Mouse (Mus musculus): ENCODE measurements at regions not wholly inside any gene's neighbourhood (a gene's known extent, or its start where the extent isn't known, plus 50 kb on each side); places are given as distances from the start of the nearest gene placed in this dataset.

- in situ Hi-C loops (cut with MboI, MseI) = no loop called here
Observed at GRCm38 (mm10) chr6:127293829-127294228, 141.8 kb upstream of the Ccnd2 start.

GRCm38 (mm10) chr6:127298105-127298504 is 146.1 kb upstream of the Ccnd2 start:
- in situ Hi-C loops (cut with MboI, MseI) = no loop called here

GRCm38 (mm10) chr6:127311192-127312054 is 135.2 kb upstream of the Parp11 start:
- in situ Hi-C loops (cut with MboI, MseI) = no loop called here

- in situ Hi-C loops (cut with MboI, MseI) = no loop called here
Observed at GRCm38 (mm10) chr6:127317309-127317708, 129.3 kb upstream of the Parp11 start.

GRCm38 (mm10) chr6:127318746-127319582 is 127.7 kb upstream of the Parp11 start:
- in situ Hi-C loops (cut with MboI, MseI) = no loop called here

- in situ Hi-C loops (cut with MboI, MseI) = no loop called here
Observed at GRCm38 (mm10) chr6:127320600-127320999, 126.0 kb upstream of the Parp11 start.

GRCm38 (mm10) chr6:127321031-127321430 is 125.6 kb upstream of the Parp11 start:
- in situ Hi-C loops (cut with MboI, MseI) = no loop called here

- in situ Hi-C loops (cut with MboI, MseI) = no loop called here
Observed at GRCm38 (mm10) chr6:127322398-127322797, 124.2 kb upstream of the Parp11 start.

- in situ Hi-C loops (cut with MboI, MseI) = no loop called here
Observed at GRCm38 (mm10) chr6:127324984-127325383, 121.7 kb upstream of the Parp11 start.

GRCm38 (mm10) chr6:127325596-127326332 is 120.9 kb upstream of the Parp11 start:
- in situ Hi-C loops (cut with MboI, MseI) = no loop called here

- in situ Hi-C loops (cut with MboI, MseI) = no loop called here
Observed at GRCm38 (mm10) chr6:127326333-127326729, 120.3 kb upstream of the Parp11 start.

GRCm38 (mm10) chr6:127329191-127330014 is 117.2 kb upstream of the Parp11 start:
- in situ Hi-C loops (cut with MboI, MseI) = no loop called here

- in situ Hi-C loops (cut with MboI, MseI) = no loop called here
Observed at GRCm38 (mm10) chr6:127330015-127330705, 116.5 kb upstream of the Parp11 start.

- in situ Hi-C loops (cut with MboI, MseI) = no loop called here
Observed at GRCm38 (mm10) chr6:127331091-127331490, 115.5 kb upstream of the Parp11 start.

GRCm38 (mm10) chr6:127334256-127334655 is 112.4 kb upstream of the Parp11 start:
- in situ Hi-C loops (cut with MboI, MseI) = no loop called here

- in situ Hi-C loops (cut with MboI, MseI) = no loop called here
Observed at GRCm38 (mm10) chr6:127335462-127335886, 111.2 kb upstream of the Parp11 start.

GRCm38 (mm10) chr6:127335996-127336660 is 110.5 kb upstream of the Parp11 start:
- in situ Hi-C loops (cut with MboI, MseI) = no loop called here

GRCm38 (mm10) chr6:127336681-127337397 is 109.8 kb upstream of the Parp11 start:
- in situ Hi-C loops (cut with MboI, MseI) = no loop called here

- in situ Hi-C loops (cut with MboI, MseI) = no loop called here
Observed at GRCm38 (mm10) chr6:127337398-127337871, 109.2 kb upstream of the Parp11 start.
